Mouse (Mus musculus) kidney, embryonic 15.5 days (tissue): Measurements from ENCODE around the gene Rtl5. TPM values are rescaled to one million over a fixed set of nuclear protein-coding genes. Genes with fewer than 3 reads are reported as not detected.
"Not testable (repeated sequence)": the region's sequence is repeated elsewhere in the genome, so short reads cannot be mapped to it uniquely, and the experiment has no call there.

Experiments
- ATAC-seq: fragments of 200-750 bp; cut with Nextera tagmentation; replicated peaks from 2 replicates; pipeline ENCODE4 v1.8.0; 2017; ENCODE audit warnings: moderate TSS enrichment; ENCODE audit not compliant: low FRiP score
- H3K27ac ChIP-seq: fragments of 300-500 bp; sonication (generic); 2 replicates; pipeline ENCODE4 v1.5.1; 2015; ENCODE audit warnings: mild to moderate bottlenecking, inconsistent platforms
- H3K27me3 ChIP-seq: fragments of 300-500 bp; sonication (generic); 2 replicates; pipeline ENCODE4 v1.6.1; 2015; ENCODE audit warnings: inconsistent platforms
- H3K36me3 ChIP-seq: fragments of 300-500 bp; sonication (generic); 2 replicates; pipeline ENCODE4 v1.6.1; 2015; ENCODE audit warnings: inconsistent platforms
- H3K4me1 ChIP-seq: fragments of 300-500 bp; sonication (generic); 2 replicates; pipeline ENCODE4 v1.6.1; 2015; ENCODE audit warnings: inconsistent platforms
- H3K4me2 ChIP-seq: fragments of 300-500 bp; sonication (generic); 2 replicates; pipeline ENCODE4 v1.6.1; 2015; ENCODE audit warnings: moderate library complexity, mild to moderate bottlenecking, inconsistent platforms
- H3K4me3 ChIP-seq: fragments of 300-500 bp; sonication (generic); replicated peaks from 2 replicates; pipeline ENCODE4 v1.5.1; 2015; ENCODE audit warnings: mild to moderate bottlenecking, inconsistent platforms
- H3K9ac ChIP-seq: fragments of 300-500 bp; sonication (generic); 2 replicates; pipeline ENCODE4 v1.6.1; 2015; ENCODE audit warnings: mild to moderate bottlenecking, inconsistent platforms
- H3K9me3 ChIP-seq: fragments of 300-500 bp; sonication (generic); replicated peaks from 2 replicates; pipeline ENCODE4 v1.6.1; 2016; ENCODE audit warnings: inconsistent platforms
- WGBS: fragments of 180-500 bp; shearing (Covaris S2); methylation state at CpG from one replicate; pipeline ENCODE4 v1.1.7; 2015; ENCODE audit warnings: mixed read lengths; 5-methylcytosine and 5-hydroxymethylcytosine counted together
- polyA plus RNA-seq: library from polyadenylated mRNA; unstranded; fragments of >200 nt; fragmentation: Nextera tagmentation; extraction: Ambion mirVana; gene quantifications from 2 replicates; pipeline ENCODE4 v1.2.1, GENCODE M21; 2015

Gene Rtl5
- 2.5 and 2.8 TPM in 2 replicates for polyA plus RNA-seq

- H3K4me3 ChIP-seq = peak within 1 kb of the TSS; percentile 51
- H3K36me3 ChIP-seq = no peaks in the 10 kb centered on the region
- WGBS = 25% methylated on average over 58 of the region's 61 CpGs
- H3K27me3 ChIP-seq = peaks cover 47% of the 10 kb centered on the region
- peak; percentile 92 for ATAC-seq
- H3K9ac ChIP-seq = peak within 1 kb of the TSS; percentile 46
- H3K27ac ChIP-seq = peak within 1 kb of the TSS; percentile 88
- no peaks in the 10 kb centered on the region for H3K9me3 ChIP-seq
- peaks cover 23% of the 10 kb centered on the region; the same call in 1 of the 2 replicates for H3K4me1 ChIP-seq
- H3K4me2 ChIP-seq = peak within 1 kb of the TSS; percentile 70
Measured at GRCm38 (mm10) chrX:102070591-102071471, at the start of gene Rtl5. Rtl5 (minus strand) TSS chrX:102071304.

GRCm38 (mm10) chrX:102119042-102119864 is 48.1 kb upstream of the Rtl5 start, which contains the start of gene Pin4:
Pin4 (plus strand) TSS chrX:102119447.
- H3K27me3 ChIP-seq = peaks cover 22% of the 10 kb centered on the region; the same call in 1 of the 2 replicates
- no peak within 1 kb of the TSS for H3K27ac ChIP-seq
- 19% methylated on average over 30 of the region's 30 CpGs for WGBS
- peak within 1 kb of the TSS; percentile 58 for H3K4me2 ChIP-seq
- peak within 1 kb of the TSS; percentile 62 for H3K9ac ChIP-seq
- H3K4me3 ChIP-seq = peak within 1 kb of the TSS; percentile 66
- peak; percentile 99 for ATAC-seq
- H3K36me3 ChIP-seq = peaks cover 17% of the 10 kb centered on the region
- no peaks in the 10 kb centered on the region for H3K9me3 ChIP-seq
- H3K4me1 ChIP-seq = peaks cover 4% of the 10 kb centered on the region; the same call in 1 of the 2 replicates

GRCm38 (mm10) chrX:102115676-102116075 is 44.6 kb upstream of the Rtl5 start:
- Histone ChIP-seq H3K36me3 (no peaks in the 10 kb centered on the region), H3K27me3 (peaks cover 27% of the 10 kb centered on the region), H3K9me3 (no peaks in the 10 kb centered on the region), H3K9ac (no peak overlapping the region), H3K4me3 (no peak overlapping the region), H3K4me1 (peaks cover 4% of the 10 kb centered on the region; the same call in 1 of the 2 replicates), H3K27ac (no peak overlapping the region), H3K4me2 (no peak overlapping the region)
- WGBS = 53% methylated on average over 4 of the region's 4 CpGs
- ATAC-seq = no peak

- not testable (repeated sequence) for H3K4me3 ChIP-seq, H3K36me3 ChIP-seq, H3K4me2 ChIP-seq, H3K27ac ChIP-seq, H3K4me1 ChIP-seq, H3K9me3 ChIP-seq, ATAC-seq, H3K9ac ChIP-seq
- H3K27me3 ChIP-seq = peaks cover 17% of the 10 kb centered on the region
- WGBS = 68% methylated on average over 5 of the region's 5 CpGs
Measured at GRCm38 (mm10) chrX:102109349-102109748, 38.2 kb upstream of the Rtl5 start.

- H3K36me3 ChIP-seq, H3K9me3 ChIP-seq, H3K4me3 ChIP-seq, ATAC-seq, H3K4me1 ChIP-seq, H3K27ac ChIP-seq, H3K4me2 ChIP-seq, H3K9ac ChIP-seq: not testable (repeated sequence)
- WGBS = 57% methylated on average over 2 of the region's 2 CpGs
- peaks cover 13% of the 10 kb centered on the region; the same call in 1 of the 2 replicates for H3K27me3 ChIP-seq
Measured at GRCm38 (mm10) chrX:102103830-102104229, 32.7 kb upstream of the Rtl5 start.

- Histone ChIP-seq H3K4me2 (no peak overlapping the region), H3K9ac (no peak overlapping the region), H3K9me3 (no peaks in the 10 kb centered on the region), H3K4me3 (no peak overlapping the region), H3K27ac (no peak overlapping the region), H3K4me1 (no peaks in the 10 kb centered on the region), H3K27me3 (peaks cover 15% of the 10 kb centered on the region; the same call in 1 of the 2 replicates), H3K36me3 (no peaks in the 10 kb centered on the region)
- 58% methylated on average over 7 of the region's 7 CpGs for WGBS
- ATAC-seq = no peak
Measured at GRCm38 (mm10) chrX:102101886-102102285, 30.8 kb upstream of the Rtl5 start.

- Histone ChIP-seq H3K9ac (no peak overlapping the region), H3K27me3 (peaks cover 25% of the 10 kb centered on the region), H3K4me1 (no peaks in the 10 kb centered on the region), H3K9me3 (no peaks in the 10 kb centered on the region), H3K4me2 (no peak overlapping the region), H3K36me3 (no peaks in the 10 kb centered on the region), H3K4me3 (no peak overlapping the region), H3K27ac (no peak overlapping the region)
- ATAC-seq = no peak
- WGBS = 69% methylated on average over 7 of the region's 7 CpGs
Measured at GRCm38 (mm10) chrX:102094381-102094904, 23.3 kb upstream of the Rtl5 start.

- Histone ChIP-seq H3K27ac (no peak overlapping the region), H3K4me1 (no peaks in the 10 kb centered on the region), H3K4me3 (no peak overlapping the region), H3K9ac (no peak overlapping the region), H3K4me2 (no peak overlapping the region), H3K36me3 (no peaks in the 10 kb centered on the region), H3K9me3 (no peaks in the 10 kb centered on the region), H3K27me3 (peaks cover 28% of the 10 kb centered on the region)
- 73% methylated on average over 3 of the region's 3 CpGs for WGBS
- no peak for ATAC-seq
Measured at GRCm38 (mm10) chrX:102090605-102091004, 19.5 kb upstream of the Rtl5 start.

- H3K9me3 ChIP-seq = no peaks in the 10 kb centered on the region
- H3K4me3 ChIP-seq = no peak overlapping the region
- H3K27me3 ChIP-seq = peaks cover 37% of the 10 kb centered on the region
- H3K4me1 ChIP-seq = peaks cover 14% of the 10 kb centered on the region; the same call in 1 of the 2 replicates
- no peak overlapping the region for H3K9ac ChIP-seq
- no peak overlapping the region for H3K27ac ChIP-seq
- ATAC-seq = no peak
- 89% methylated on average over 8 of the region's 8 CpGs for WGBS
- no peaks in the 10 kb centered on the region for H3K36me3 ChIP-seq
- H3K4me2 ChIP-seq = no peak overlapping the region
Measured at GRCm38 (mm10) chrX:102085798-102086443, 14.8 kb upstream of the Rtl5 start.

- Histone ChIP-seq H3K9me3 (no peaks in the 10 kb centered on the region), H3K27me3 (peaks cover 37% of the 10 kb centered on the region), H3K9ac (no peak overlapping the region), H3K36me3 (no peaks in the 10 kb centered on the region), H3K4me1 (peaks cover 14% of the 10 kb centered on the region; the same call in 1 of the 2 replicates), H3K4me2 (no peak overlapping the region), H3K27ac (no peak overlapping the region), H3K4me3 (no peak overlapping the region)
- 50% methylated on average over 5 of the region's 5 CpGs for WGBS
- ATAC-seq = no peak
Measured at GRCm38 (mm10) chrX:102082340-102082739, 11.2 kb upstream of the Rtl5 start.

- Histone ChIP-seq H3K9me3 (no peaks in the 10 kb centered on the region), H3K36me3 (no peaks in the 10 kb centered on the region), H3K4me1 (peaks cover 14% of the 10 kb centered on the region; the same call in 1 of the 2 replicates), H3K9ac (no peak overlapping the region), H3K4me3 (no peak overlapping the region), H3K27me3 (peaks cover 41% of the 10 kb centered on the region), H3K4me2 (no peak overlapping the region), H3K27ac (no peak overlapping the region)
- peak; percentile 69; the same call in 1 of the 2 replicates for ATAC-seq
- 36% methylated on average over 7 of the region's 7 CpGs for WGBS
Measured at GRCm38 (mm10) chrX:102081573-102082279, 10.6 kb upstream of the Rtl5 start.
